Mouse (Mus musculus) heart, embryonic 11.5 days (tissue): ENCODE data around the gene Tdrkh. TPM values are rescaled to one million over a fixed set of nuclear protein-coding genes. Genes with fewer than 3 reads are reported as not detected.

Source experiments
- ATAC-seq: fragments of 200-750 bp; cut with Nextera tagmentation; replicated peaks from 2 replicates; pipeline ENCODE4 v1.8.0; 2017; ENCODE audit warnings: moderate library complexity; ENCODE audit not compliant: insufficient number of reproducible peaks, low FRiP score, low TSS enrichment
- H3K27ac ChIP-seq: fragments of 300-500 bp; sonication (generic); 2 replicates; pipeline ENCODE4 v1.5.1; 2014; ENCODE audit warnings: mild to moderate bottlenecking, low read depth, low read length
- H3K27me3 ChIP-seq: fragments of 300-500 bp; sonication (generic); 2 replicates; pipeline ENCODE4 v1.6.1; 2014; ENCODE audit warnings: mild to moderate bottlenecking, low read length, mixed read lengths; ENCODE audit not compliant: control insufficient read depth, insufficient read depth
- H3K36me3 ChIP-seq: fragments of 300-500 bp; sonication (generic); 2 replicates; pipeline ENCODE4 v1.6.1; 2014; ENCODE audit warnings: mild to moderate bottlenecking, low read length, moderate library complexity, mixed read lengths; ENCODE audit not compliant: control insufficient read depth, insufficient read depth
- H3K4me1 ChIP-seq: fragments of 300-500 bp; sonication (generic); 2 replicates; pipeline ENCODE4 v1.6.1; 2014; ENCODE audit warnings: low read length; ENCODE audit not compliant: control insufficient read depth, insufficient read depth
- H3K4me2 ChIP-seq: fragments of 300-500 bp; sonication (generic); 2 replicates; pipeline ENCODE4 v1.6.1; 2014; ENCODE audit warnings: mild to moderate bottlenecking, moderate library complexity
- H3K4me3 ChIP-seq: fragments of 300-500 bp; sonication (generic); 2 replicates; pipeline ENCODE4 v1.5.1; 2014; ENCODE audit warnings: low read depth, low read length
- H3K9ac ChIP-seq: fragments of 300-500 bp; sonication (generic); 2 replicates; pipeline ENCODE4 v1.6.1; 2014; ENCODE audit warnings: mild to moderate bottlenecking, low read depth, low read length, moderate library complexity
- H3K9me3 ChIP-seq: fragments of 300-500 bp; sonication (generic); replicated peaks from 2 replicates; pipeline ENCODE4 v1.6.1; 2016; ENCODE audit warnings: low read length; ENCODE audit not compliant: control insufficient read depth
- WGBS: fragments of 180-500 bp; shearing (Covaris S2); extraction: QIAGEN DNeasy Blood & Tissue Kit; methylation state at CpG from one replicate; pipeline ENCODE4 v1.1.7; 2014; ENCODE audit not compliant: insufficient replicate concordance; 5-methylcytosine and 5-hydroxymethylcytosine counted together
- polyA plus RNA-seq: library from polyadenylated mRNA; unstranded; fragments of >200 nt; fragmentation: Nextera tagmentation; extraction: Ambion mirVana; gene quantifications from 2 replicates; pipeline ENCODE4 v1.2.1, GENCODE M21; 2014

Tdrkh gene
- polyA plus RNA-seq, 1 experiment from 2014 or later: 8.7 TPM

DNA sequence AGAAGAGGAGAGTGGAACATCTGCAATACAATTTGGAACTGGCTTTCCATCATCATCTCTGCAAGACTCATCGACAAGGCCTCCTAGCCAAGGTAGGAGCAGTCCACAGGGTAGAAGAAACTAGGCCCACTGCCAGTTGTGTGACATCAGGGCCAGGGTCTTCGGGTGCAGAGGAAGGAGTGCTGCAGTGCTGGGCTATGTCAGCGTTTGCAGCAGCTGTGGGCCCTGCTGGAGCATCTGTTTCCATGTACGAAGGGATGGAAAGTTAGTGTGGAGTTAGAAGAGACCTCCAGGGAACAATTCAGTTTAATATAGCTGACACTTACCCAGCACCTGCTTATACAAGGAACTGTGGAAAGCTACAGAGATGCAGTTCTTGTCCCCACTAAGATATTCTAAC, 20.0 kb upstream of the Tdrkh start:
- no peaks in the 10 kb centered on the region for H3K36me3 ChIP-seq
- 65% methylated on average over 4 of the region's 4 CpGs for WGBS
- H3K9ac ChIP-seq: no peak overlapping the region
- H3K4me3 ChIP-seq: no peak overlapping the region
- H3K4me2 ChIP-seq: no peak overlapping the region
- no peak overlapping the region for H3K27ac ChIP-seq
- no peak for ATAC-seq
- no peaks in the 10 kb centered on the region for H3K4me1 ChIP-seq
- peaks cover 15% of the 10 kb centered on the region for H3K27me3 ChIP-seq
- H3K9me3 ChIP-seq: no peaks in the 10 kb centered on the region

DNA sequence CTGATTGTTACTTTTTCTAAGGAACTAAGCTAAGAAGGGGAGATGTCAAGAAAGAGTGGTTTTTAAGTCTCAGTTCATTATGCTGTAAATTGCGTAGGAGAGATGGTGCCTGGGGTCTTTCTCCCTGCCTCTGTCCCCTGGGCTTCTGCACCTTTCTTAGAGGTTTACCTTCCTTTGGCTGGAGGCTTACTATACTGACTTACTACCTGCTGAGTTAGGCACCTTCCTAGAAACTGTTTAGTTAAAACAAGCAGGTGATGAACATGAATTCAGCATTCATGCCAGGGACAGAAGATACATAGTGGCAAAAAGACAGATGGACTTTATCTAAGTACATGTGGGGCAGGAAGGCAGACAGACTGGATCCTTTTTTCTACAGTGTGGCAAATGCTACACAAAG, 16.7 kb upstream of the Tdrkh start:
- Histone ChIP-seq H3K27me3 (peaks cover 43% of the 10 kb centered on the region), H3K4me1 (peaks cover 4% of the 10 kb centered on the region; the same call in 1 of the 2 replicates), H3K4me3 (no peak overlapping the region), H3K36me3 (no peaks in the 10 kb centered on the region), H3K9ac (no peak overlapping the region), H3K27ac (no peak overlapping the region), H3K4me2 (no peak overlapping the region), H3K9me3 (no peaks in the 10 kb centered on the region)
- 58% methylated on average over 1 of the region's 1 CpGs for WGBS
- ATAC-seq: no peak

DNA sequence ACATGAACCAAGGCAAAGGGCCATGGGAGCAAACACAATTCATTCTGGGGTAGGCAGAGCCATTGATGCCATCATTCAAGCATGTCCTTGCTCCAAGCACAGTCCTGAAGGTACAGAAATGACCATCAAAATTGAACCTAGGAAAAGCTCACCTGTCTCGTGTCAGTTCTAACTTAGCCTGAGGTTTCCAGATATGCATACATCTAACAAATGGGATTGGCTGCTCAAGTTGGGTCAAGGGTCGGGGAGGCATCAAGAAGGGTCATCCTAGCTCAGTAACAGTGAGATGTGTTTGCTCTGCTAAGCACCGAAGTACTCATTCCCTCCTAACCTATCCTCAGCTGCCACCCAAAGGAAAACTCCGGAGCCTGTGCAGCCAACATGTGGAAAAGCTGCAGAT, 16.2 kb upstream of the Tdrkh start:
- no peak for ATAC-seq
- H3K4me1 ChIP-seq: peaks cover 4% of the 10 kb centered on the region; the same call in 1 of the 2 replicates
- WGBS: 66% methylated on average over 4 of the region's 4 CpGs
- H3K27me3 ChIP-seq: peaks cover 48% of the 10 kb centered on the region
- H3K4me2 ChIP-seq: no peak overlapping the region
- H3K9ac ChIP-seq: no peak overlapping the region
- no peak overlapping the region for H3K27ac ChIP-seq
- no peaks in the 10 kb centered on the region for H3K36me3 ChIP-seq
- no peaks in the 10 kb centered on the region for H3K9me3 ChIP-seq
- H3K4me3 ChIP-seq: no peak overlapping the region

DNA sequence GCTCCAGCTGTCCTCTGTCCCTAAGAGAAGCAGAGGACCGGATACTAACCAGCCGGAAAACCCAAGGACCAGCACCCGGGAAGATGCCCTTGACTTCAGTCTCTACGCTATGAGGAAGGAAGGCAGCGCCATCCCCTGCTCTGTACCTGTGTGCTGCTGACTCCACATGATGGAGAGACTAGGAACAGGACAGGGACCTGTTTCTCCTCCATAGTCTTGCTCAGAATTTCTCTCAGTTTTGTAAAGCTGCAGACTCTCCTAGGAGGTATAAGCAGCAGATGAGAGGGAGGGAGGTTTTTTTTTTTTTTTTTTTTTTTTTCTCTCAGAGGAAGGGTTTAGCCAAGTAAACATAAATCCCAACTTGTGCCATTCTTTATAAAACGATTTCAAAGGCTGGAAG, 14.9 kb upstream of the Tdrkh start, which contains the start of gene Lingo4:
Gene Lingo4, plus strand, starts transcription at position 301 of the 400 bp plus-strand sequence.
- Histone ChIP-seq H3K36me3 (no peaks in the 10 kb centered on the region), H3K4me3 (peak within 1 kb of the TSS; percentile 37), H3K9me3 (no peaks in the 10 kb centered on the region), H3K27me3 (peaks cover 59% of the 10 kb centered on the region), H3K4me2 (peak within 1 kb of the TSS; percentile 71), H3K27ac (no peak within 1 kb of the TSS), H3K4me1 (peaks cover 4% of the 10 kb centered on the region; the same call in 1 of the 2 replicates), H3K9ac (peak within 1 kb of the TSS; percentile 28; the same call in 1 of the 2 replicates)
- no peak for ATAC-seq
- WGBS: 60% methylated on average over 6 of the region's 6 CpGs

DNA sequence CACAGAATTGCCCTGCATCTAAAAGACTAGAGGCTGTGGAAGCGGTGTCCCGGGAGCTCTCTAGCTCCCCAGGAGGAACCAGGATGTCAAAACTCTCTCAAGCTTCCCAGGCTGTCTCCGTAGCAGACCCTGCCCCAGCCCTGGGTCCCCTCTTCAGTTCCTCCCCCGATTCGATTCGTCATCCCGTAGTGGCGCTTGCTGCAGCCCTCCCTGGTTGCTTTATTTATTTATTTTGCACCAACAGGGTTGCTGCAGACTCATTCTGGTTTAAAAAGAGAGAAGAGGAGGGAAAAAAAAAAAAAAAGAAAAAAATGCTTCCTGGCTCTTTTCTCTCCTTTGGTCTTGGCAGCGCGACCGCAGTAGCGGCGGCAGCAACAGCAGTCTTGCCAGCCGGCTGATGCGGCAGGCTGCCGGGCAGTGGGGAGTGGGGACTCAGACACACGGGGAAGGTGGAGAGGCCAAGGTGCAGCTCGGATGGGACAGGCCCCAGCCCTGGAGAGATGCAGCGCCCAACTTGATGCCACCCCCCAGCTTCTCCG, 14.1 kb upstream of the Tdrkh start:
- H3K4me3 ChIP-seq: peak overlapping the region; percentile 37
- peak overlapping the region; percentile 28; the same call in 1 of the 2 replicates for H3K9ac ChIP-seq
- no peaks in the 10 kb centered on the region for H3K36me3 ChIP-seq
- WGBS: 3% methylated on average over 20 of the region's 20 CpGs
- H3K9me3 ChIP-seq: no peaks in the 10 kb centered on the region
- no peak for ATAC-seq
- no peak overlapping the region for H3K27ac ChIP-seq
- peak overlapping the region; percentile 71 for H3K4me2 ChIP-seq
- H3K4me1 ChIP-seq: peaks cover 4% of the 10 kb centered on the region; the same call in 1 of the 2 replicates
- peaks cover 67% of the 10 kb centered on the region for H3K27me3 ChIP-seq

DNA sequence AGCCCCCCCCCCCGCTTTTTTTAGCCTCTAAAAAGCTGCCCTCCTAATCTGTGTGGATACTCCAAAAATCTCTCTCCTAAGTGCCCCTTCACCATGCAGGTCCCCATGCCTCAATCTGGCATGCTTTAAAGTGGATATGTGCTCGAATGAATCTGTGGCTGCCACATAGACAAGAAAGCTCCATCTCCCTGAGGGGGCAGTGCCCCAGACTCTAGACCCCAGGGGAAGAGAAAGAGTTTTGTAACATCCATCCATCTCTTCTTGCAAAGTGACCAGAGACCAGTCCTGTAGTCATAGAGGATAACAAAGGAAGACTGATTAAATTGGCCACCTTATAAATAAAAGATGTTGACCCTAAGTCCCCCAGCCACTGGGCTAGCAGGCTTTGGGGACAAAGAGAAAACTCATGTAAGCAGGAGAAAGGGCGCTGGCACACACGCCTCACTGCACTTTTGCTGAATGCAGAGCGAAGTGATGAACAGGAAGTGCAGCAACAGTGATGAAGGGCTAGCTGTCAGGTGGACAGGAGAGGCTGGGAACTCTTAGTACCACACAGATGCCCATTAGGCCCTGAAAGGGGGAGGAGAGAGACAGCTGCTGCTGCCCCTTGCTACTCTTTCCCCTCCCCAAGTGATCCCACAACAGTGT, 13.3 kb upstream of the Tdrkh start:
- Histone ChIP-seq H3K36me3 (no peaks in the 10 kb centered on the region), H3K4me1 (peaks cover 4% of the 10 kb centered on the region; the same call in 1 of the 2 replicates), H3K4me3 (no peak overlapping the region), H3K4me2 (no peak overlapping the region), H3K9me3 (no peaks in the 10 kb centered on the region), H3K27ac (no peak overlapping the region), H3K9ac (no peak overlapping the region), H3K27me3 (peaks cover 75% of the 10 kb centered on the region)
- no peak for ATAC-seq
- 49% methylated on average over 5 of the region's 5 CpGs for WGBS

DNA sequence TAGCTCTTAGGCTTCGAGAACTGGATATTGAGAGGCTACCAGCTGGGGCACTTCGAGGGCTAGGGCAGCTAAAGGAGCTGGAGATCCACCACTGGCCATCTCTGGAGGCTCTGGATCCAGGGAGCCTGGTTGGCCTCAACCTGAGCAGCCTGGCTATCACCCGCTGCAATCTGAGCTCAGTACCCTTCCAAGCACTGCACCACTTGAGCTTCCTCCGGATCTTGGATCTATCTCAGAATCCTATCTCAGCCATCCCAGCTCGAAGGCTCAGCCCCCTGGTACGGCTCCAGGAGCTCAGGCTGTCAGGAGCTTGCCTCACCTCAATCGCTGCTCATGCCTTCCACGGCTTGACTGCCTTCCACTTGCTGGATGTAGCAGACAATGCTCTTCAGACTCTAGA, 10.6 kb upstream of the Tdrkh start:
- Histone ChIP-seq H3K4me2 (no peak overlapping the region), H3K9me3 (no peaks in the 10 kb centered on the region), H3K36me3 (no peaks in the 10 kb centered on the region), H3K27me3 (peaks cover 72% of the 10 kb centered on the region), H3K4me3 (no peak overlapping the region), H3K27ac (no peak overlapping the region), H3K9ac (no peak overlapping the region), H3K4me1 (peaks cover 4% of the 10 kb centered on the region; the same call in 1 of the 2 replicates)
- 53% methylated on average over 8 of the region's 8 CpGs for WGBS
- ATAC-seq: no peak

DNA sequence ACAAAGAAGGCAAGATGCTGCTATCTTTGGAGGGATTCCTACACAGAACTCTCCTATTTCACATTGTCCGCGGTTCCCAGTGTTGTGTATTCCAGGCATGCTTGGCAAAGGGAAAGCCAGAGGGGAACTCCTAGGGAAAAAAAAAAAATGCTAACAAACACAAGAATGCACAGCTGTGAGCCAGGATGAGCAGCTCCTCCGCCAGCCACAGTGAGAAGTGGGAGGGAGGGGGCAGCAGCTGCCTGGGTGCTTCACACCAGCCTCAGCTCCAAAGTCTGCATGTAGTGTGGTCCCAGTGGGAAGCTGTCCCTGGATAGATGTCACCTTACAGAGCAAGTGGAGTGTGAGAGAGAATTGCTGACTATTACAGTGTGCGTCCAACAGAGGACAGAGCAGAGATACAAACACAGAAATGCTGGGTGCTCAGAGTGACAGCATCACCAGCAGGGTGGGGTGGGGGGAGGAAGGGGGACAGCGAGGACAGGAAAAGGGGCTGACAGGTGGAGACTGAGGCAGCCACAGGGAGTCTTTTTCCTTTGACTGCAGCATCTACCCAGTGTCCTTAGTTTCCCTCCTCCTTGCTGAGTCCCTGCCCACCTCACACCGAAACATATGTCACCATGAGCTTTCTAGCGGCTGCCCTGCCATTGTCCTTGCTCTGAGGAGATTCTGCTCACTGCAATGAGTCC, 8.6 kb upstream of the Tdrkh start:
- Histone ChIP-seq H3K27me3 (peaks cover 56% of the 10 kb centered on the region), H3K4me1 (no peaks in the 10 kb centered on the region), H3K4me2 (no peak overlapping the region), H3K36me3 (no peaks in the 10 kb centered on the region), H3K4me3 (no peak overlapping the region), H3K9me3 (no peaks in the 10 kb centered on the region), H3K9ac (no peak overlapping the region), H3K27ac (no peak overlapping the region)
- WGBS: 23% methylated on average over 7 of the region's 7 CpGs
- no peak for ATAC-seq
